Mouse (Mus musculus) cerebellum, adult 2 months (tissue): Measurements from ENCODE around the gene Batf.

Source experiments
- CTCF ChIP-seq: fragments of 200-500 bp; IDR thresholded peaks from 2 replicates; pipeline ENCODE4 v1.5.1; 2011; ENCODE audit warnings: low read depth, mild to moderate bottlenecking, control low read depth, low read length, moderate library complexity, borderline replicate concordance; ENCODE audit not compliant: insufficient read depth
- POLR2A ChIP-seq: fragments of 200-500 bp; IDR thresholded peaks from 2 replicates; pipeline ENCODE4 v1.6.1; 2011; ENCODE audit warnings: low read length, control low read depth, borderline replicate concordance; ENCODE audit not compliant: insufficient read depth

DNA sequence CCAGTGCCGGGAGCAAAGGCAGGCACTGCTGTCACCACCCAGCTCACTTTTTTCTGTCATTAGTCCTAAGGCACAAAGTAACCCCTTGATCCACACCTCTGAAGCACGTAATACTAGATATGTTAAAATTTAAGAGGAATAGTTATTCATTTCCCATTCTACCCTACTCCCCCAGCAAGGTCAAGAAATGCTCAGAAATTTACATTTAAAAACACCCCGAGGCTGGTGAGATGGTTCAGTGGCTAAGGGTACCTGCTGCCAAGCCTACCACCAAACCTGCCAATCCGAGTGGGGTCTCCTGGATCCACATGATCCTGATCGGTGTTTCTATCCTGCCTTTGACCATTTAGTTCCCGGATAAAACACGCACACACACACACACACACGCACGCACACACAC is 63.4 kb downstream of the Batf start:
- TF ChIP-seq CTCF = no peak
- TF ChIP-seq POLR2A = no peak
